Mouse (Mus musculus): Measurements from ENCODE around the gene Pyurf. TPM values are rescaled to one million over a fixed set of nuclear protein-coding genes. Genes with fewer than 3 reads are reported as not detected.

Pyurf gene
- 15.4 and 15.6 TPM in 2 replicates for polyA plus RNA-seq (2015; fragmentation: Nextera tagmentation; extraction: Ambion mirVana)

DNA sequence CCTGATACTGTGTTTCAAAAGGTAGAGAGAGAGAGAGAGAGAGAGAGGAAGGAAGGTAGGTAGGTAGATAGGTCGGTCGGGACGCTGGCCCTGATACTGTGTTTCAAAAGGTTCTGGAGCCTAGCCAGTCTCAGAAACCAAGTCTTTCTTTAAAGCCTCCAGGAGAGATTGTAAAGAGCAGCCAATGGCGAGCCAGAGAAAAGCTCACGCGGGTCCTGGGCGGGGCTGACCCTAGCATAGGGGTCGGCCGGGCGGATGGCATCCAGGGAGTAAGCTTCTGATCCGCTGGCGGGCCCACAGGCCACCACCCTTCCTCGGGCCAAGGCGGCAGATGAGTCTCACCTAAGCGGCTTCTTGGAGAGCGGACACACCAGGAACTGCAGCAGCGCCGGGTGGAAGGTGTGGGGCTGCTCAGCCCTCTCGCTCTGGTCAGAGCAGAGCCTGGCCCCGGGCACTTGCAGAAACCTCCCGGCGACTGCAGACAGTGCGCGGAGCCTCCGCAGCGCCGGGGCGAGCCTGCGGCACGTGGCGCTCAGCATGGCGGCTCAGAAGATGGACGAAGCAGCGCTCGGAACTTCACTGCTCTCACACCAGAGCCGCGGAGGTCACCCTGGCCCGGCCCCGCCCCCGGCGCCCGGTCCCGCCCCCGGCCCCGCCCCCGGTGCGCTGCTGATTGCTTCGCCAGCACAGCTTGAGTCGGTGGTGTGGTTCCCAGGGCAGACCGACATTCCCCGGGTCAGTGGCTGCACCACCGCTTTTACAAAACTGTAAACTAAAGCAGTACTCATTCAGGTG is at the start of gene Pyurf:
Gene Pyurf, minus strand, starts transcription at position 612 of the 795 bp plus-strand sequence.

DNA sequence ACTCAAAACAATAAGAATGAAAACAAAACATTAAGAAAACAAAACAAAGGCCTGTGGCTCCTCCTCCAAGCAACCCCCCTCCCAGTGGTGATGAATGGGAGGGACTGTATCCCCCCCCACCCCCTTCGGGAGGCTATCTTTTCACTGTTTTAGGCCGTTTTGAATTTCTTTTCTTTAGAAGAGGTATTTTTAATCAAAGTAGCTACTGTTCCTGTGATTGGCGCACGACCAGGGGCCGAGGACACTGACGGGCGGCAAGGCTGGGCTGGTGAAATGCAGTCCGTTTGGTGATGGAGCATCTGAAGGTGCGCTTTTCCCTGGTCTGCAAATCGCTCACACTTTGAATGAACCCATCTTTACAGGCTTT is 10.5 kb upstream of the Pyurf start, which contains the start of gene Lancl2:
Gene Lancl2, plus strand, starts transcription at position 165 of the 367 bp plus-strand sequence.

Other genes starting within 250 kb of the Pyurf start
- 1.5 and 2.2 TPM in 2 replicates for gene Ppm1k, start 156.6 kb downstream of the Pyurf start, polyA plus RNA-seq (2015; fragmentation: Nextera tagmentation; extraction: Ambion mirVana)
- 2.0 and 2.1 TPM in 2 replicates for gene Herc6, start 111.1 kb downstream of the Pyurf start, polyA plus RNA-seq (2015; fragmentation: Nextera tagmentation; extraction: Ambion mirVana)
- gene Lancl2, start 10.5 kb upstream of the Pyurf start, polyA plus RNA-seq (2015; fragmentation: Nextera tagmentation; extraction: Ambion mirVana) = 8.6 and 10.3 TPM in 2 replicates
- gene Vopp1, start 133.1 kb upstream of the Pyurf start, polyA plus RNA-seq (2015; fragmentation: Nextera tagmentation; extraction: Ambion mirVana) = 22.1 and 22.7 TPM in 2 replicates
- not detected in 2 replicates for gene Vmn1r21, start 158.3 kb upstream of the Pyurf start, polyA plus RNA-seq (2015; fragmentation: Nextera tagmentation; extraction: Ambion mirVana)
- not detected in 2 replicates for gene Vmn1r22, start 215.9 kb upstream of the Pyurf start, polyA plus RNA-seq (2015; fragmentation: Nextera tagmentation; extraction: Ambion mirVana)
- not detected in 2 replicates for gene Vmn1r23, start 234.8 kb upstream of the Pyurf start, polyA plus RNA-seq (2015; fragmentation: Nextera tagmentation; extraction: Ambion mirVana)